Mouse (Mus musculus) erythroblast, embryonic 14.5 days (primary cell): ENCODE results near the gene Espl1.

Experiments
- GATA1 ChIP-seq: IDR thresholded peaks from 2 replicates; pipeline ENCODE4 v1.6.1; 2012; ENCODE audit warnings: low read length, inconsistent platforms, mixed read lengths
- TAL1 ChIP-seq: IDR thresholded peaks from 3 replicates; pipeline ENCODE4 v1.6.1; 2012; ENCODE audit warnings: low read length, inconsistent platforms, mixed read lengths

DNA sequence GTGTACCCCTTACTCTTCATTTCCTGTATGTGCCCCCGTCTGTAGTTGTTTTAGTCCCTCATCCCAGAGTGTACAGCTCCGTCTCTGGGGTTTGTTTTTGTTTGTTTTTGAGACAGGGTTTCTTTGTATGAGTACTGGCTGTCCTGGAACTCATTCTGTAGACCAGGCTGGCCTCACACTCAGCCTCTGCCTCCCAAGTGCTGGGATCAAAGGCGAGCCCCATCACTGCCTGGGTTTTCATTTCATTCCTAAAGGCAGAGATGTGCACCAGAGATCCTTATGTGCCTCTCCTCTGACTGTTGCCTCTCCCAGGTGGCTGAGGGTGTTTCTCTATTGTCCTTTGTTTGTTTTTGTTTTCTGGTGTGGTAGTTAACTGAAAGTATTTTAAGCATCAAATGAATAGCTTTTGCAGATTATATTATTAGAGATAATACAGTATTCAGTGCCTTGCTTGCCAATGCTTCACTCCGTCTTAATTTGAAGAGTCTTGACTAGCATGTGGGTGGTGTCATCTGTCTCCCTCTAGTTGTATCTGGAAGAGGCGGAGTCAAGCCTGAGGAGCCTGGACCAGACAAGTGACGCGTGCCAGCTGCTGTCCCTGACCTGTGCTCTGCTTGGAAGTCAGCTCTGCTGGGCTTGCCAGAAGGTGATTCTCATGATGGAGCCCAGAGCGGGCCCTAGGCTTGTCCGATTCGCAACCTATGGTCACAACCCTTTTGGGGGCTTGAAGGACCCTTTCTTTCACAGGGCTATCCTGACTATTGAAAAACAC, 14.2 kb downstream of the Espl1 start:
- TF ChIP-seq TAL1 (no peak), GATA1 (no peak)
